Mouse (Mus musculus): ENCODE measurements around the gene Stat1. TPM values are rescaled to one million over a fixed set of nuclear protein-coding genes. Genes with fewer than 3 reads are reported as not detected.
A peak's percentile ranks its signal among the peaks of the same experiment; 100 is the strongest.

Gene Stat1
- polyA plus RNA-seq (2014; fragmentation: Nextera tagmentation; extraction: Ambion mirVana): 15.0 and 16.3 TPM in 2 replicates

DNA sequence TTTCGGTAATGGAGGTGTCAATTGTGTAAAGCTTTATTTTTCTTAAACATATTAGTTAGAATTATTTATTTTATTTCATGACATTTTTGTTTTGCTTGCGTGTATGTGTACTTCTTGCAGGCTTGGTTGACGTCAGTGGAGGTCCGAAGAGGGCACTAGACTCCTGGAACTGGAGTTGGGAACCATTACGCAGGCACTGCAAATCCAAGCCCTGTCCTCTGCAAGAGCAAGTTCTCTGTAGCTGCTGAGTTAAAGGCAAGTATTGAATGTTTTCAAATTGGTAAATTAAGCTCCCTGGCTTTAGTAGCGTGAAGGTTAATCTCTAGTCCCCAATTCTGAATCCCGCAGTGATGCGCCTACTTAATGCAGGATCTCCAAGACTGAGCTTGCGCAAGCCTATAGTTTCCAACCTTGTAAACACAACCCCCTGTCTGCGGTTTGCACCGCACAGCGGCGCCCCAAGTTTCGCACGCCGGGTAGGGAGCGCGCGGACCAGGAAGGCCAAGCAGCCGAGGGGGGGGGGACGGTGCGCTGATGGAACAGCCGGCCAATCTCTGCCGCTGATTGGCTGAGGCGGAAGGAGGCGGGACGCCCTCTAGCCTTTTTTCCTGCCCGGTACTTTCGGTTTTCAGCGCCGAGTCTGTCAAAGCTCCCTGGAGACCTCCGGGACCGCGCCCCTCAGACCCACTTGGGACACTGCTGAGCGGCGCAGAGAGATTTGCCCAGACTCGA lies at the start of gene Stat1:
Gene Stat1 (plus strand): TSS at position 581 of the 732 bp plus-strand sequence.
- H3K9me3 ChIP-seq (ENCODE audit: control insufficient read depth, low read length): no peaks in the 10 kb centered on the region
- no peaks in the 10 kb centered on the region for H3K4me1 ChIP-seq (ENCODE audit: control insufficient read depth, insufficient read depth, low read length)
- ATAC-seq (ENCODE audit: low FRiP score): peak; percentile 96
- H3K4me3 ChIP-seq (ENCODE audit: low read depth, low read length): peak within 1 kb of the TSS; percentile 85
- peak within 1 kb of the TSS; percentile 96 for H3K4me2 ChIP-seq
- H3K27me3 ChIP-seq (ENCODE audit: control insufficient read depth, insufficient read depth, low read length): no peaks in the 10 kb centered on the region
- H3K36me3 ChIP-seq (ENCODE audit: control insufficient read depth, insufficient read depth, low read length): no peaks in the 10 kb centered on the region
- 4% methylated on average over 34 of the region's 37 CpGs for WGBS
- 0 out of 2 replicates have a peak within 1 kb of the TSS, but pooled peaks have one; percentile 7 for H3K27ac ChIP-seq (ENCODE audit: low read depth, low read length)
- peak; percentile 100 for DNase-seq (ENCODE audit: low spot score, missing footprints)
- H3K9ac ChIP-seq (ENCODE audit: low read length): peak within 1 kb of the TSS; percentile 71

GRCm38 (mm10) chr1:52079724-52080367 lies 39.4 kb upstream of the Stat1 start:
- peak overlapping the region; percentile 15; the same call in 1 of the 2 replicates for H3K4me2 ChIP-seq
- ATAC-seq (ENCODE audit: low FRiP score): peak; percentile 90
- 6% methylated on average over 10 of the region's 10 CpGs for WGBS

DNA sequence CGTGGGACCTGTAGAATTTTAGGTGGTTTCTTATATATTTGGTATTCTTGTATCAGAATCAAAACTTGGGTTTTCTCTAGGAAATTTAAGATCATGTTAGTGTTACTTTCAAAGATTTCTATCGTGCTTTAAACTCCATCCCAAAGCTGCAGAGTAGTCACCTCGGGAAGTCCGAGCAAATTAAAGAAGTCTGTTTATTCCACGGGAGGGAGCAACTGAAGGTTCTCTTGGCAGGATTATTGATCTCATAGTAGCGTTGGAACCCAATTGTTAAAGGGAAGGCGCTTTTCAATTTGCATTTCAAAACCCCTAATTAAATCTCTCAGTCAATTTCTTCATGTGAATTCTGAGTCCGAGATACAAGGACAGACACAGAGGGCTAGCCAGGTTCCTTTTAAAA lies 38.9 kb upstream of the Stat1 start:
- Histone ChIP-seq H3K4me2 (peak overlapping the region; percentile 15; the same call in 1 of the 2 replicates), H3K27ac (ENCODE audit: low read depth, low read length) (no peak overlapping the region), H3K27me3 (ENCODE audit: control insufficient read depth, insufficient read depth, low read length) (no peaks in the 10 kb centered on the region), H3K4me3 (ENCODE audit: low read depth, low read length) (no peak overlapping the region), H3K4me1 (ENCODE audit: control insufficient read depth, insufficient read depth, low read length) (peaks cover 14% of the 10 kb centered on the region), H3K9ac (ENCODE audit: low read length) (no peak overlapping the region), H3K36me3 (ENCODE audit: control insufficient read depth, insufficient read depth, low read length) (no peaks in the 10 kb centered on the region), H3K9me3 (ENCODE audit: control insufficient read depth, low read length) (no peaks in the 10 kb centered on the region)
- WGBS: 5% methylated on average over 8 of the region's 8 CpGs
- DNase-seq (ENCODE audit: low spot score, missing footprints): peak; percentile 88
- ATAC-seq (ENCODE audit: low FRiP score): no peak

More at GRCm38 (mm10) chr1:52079724-52080367, 39.4 kb upstream of the Stat1 start:
- Histone ChIP-seq H3K4me3 (ENCODE audit: low read depth, low read length) (no peak overlapping the region), H3K27me3 (ENCODE audit: control insufficient read depth, insufficient read depth, low read length) (no peaks in the 10 kb centered on the region), H3K9me3 (ENCODE audit: control insufficient read depth, low read length) (no peaks in the 10 kb centered on the region), H3K27ac (ENCODE audit: low read depth, low read length) (no peak overlapping the region), H3K9ac (ENCODE audit: low read length) (no peak overlapping the region), H3K4me1 (ENCODE audit: control insufficient read depth, insufficient read depth, low read length) (peaks cover 14% of the 10 kb centered on the region), H3K36me3 (ENCODE audit: control insufficient read depth, insufficient read depth, low read length) (no peaks in the 10 kb centered on the region)
- peak; percentile 90 for DNase-seq (ENCODE audit: low spot score, missing footprints)

GRCm38 (mm10) chr1:52086236-52086635 lies 33.0 kb upstream of the Stat1 start:
- H3K4me1 ChIP-seq (ENCODE audit: control insufficient read depth, insufficient read depth, low read length): no peaks in the 10 kb centered on the region
- ATAC-seq (ENCODE audit: low FRiP score) (no peak), DNase-seq (ENCODE audit: low spot score, missing footprints) (no peak)
- no peak overlapping the region for H3K9ac ChIP-seq (ENCODE audit: low read length)
- no peaks in the 10 kb centered on the region for H3K36me3 ChIP-seq (ENCODE audit: control insufficient read depth, insufficient read depth, low read length)
- H3K9me3 ChIP-seq (ENCODE audit: control insufficient read depth, low read length): no peaks in the 10 kb centered on the region
- H3K4me2 ChIP-seq: no peak overlapping the region
- H3K4me3 ChIP-seq (ENCODE audit: low read depth, low read length): no peak overlapping the region
- H3K27ac ChIP-seq (ENCODE audit: low read depth, low read length): no peak overlapping the region
- WGBS: 48% methylated on average over 4 of the region's 4 CpGs
- H3K27me3 ChIP-seq (ENCODE audit: control insufficient read depth, insufficient read depth, low read length): no peaks in the 10 kb centered on the region

DNA sequence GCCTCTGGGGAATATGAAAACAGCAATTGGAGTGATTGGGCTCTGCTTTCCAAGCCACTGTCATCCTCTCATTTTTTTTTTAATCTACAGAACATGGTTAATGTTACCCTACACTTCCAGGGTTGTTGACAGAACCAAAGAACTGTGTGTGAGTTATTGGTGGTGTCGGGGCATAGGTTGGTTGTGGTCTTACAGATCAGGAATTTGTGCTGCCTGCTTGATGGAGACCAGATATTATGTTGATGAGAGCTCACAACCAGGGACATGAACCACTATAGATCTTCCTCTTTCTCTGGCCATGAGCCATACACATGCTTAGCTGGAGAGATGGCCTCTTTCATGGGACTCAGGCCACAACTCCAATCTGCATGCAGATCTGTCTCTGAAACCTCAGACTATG lies 32.1 kb upstream of the Stat1 start:
- no peak for ATAC-seq (ENCODE audit: low FRiP score)
- H3K36me3 ChIP-seq (ENCODE audit: control insufficient read depth, insufficient read depth, low read length): no peaks in the 10 kb centered on the region

DNA sequence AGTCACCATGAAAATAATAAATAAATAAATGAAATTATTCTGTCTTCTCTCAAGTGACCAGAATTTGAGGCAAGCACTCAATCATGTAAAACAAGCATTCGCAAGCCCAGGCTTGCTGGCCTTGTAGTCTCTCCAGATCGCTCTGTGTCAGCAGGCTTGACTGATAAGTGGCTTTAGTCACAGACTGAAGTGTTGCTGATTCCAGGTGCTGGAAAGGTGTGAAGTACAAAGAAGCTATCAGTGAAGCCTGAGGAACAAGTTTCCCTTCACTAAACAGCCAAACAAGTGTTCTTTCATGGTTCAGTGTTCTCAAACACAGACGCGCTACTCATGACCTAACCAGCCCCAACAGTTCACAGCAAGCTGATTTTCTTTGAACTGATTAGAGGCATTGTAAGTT lies 30.6 kb upstream of the Stat1 start:
- H3K27me3 ChIP-seq (ENCODE audit: control insufficient read depth, insufficient read depth, low read length): no peaks in the 10 kb centered on the region
- H3K9me3 ChIP-seq (ENCODE audit: control insufficient read depth, low read length): no peaks in the 10 kb centered on the region
- no peaks in the 10 kb centered on the region for H3K4me1 ChIP-seq (ENCODE audit: control insufficient read depth, insufficient read depth, low read length)
- H3K4me2 ChIP-seq: no peak overlapping the region
- ATAC-seq (ENCODE audit: low FRiP score) (no peak), DNase-seq (ENCODE audit: low spot score, missing footprints) (no peak)
- H3K4me3 ChIP-seq (ENCODE audit: low read depth, low read length): no peak overlapping the region
- no peaks in the 10 kb centered on the region for H3K36me3 ChIP-seq (ENCODE audit: control insufficient read depth, insufficient read depth, low read length)
- H3K27ac ChIP-seq (ENCODE audit: low read depth, low read length): no peak overlapping the region
- H3K9ac ChIP-seq (ENCODE audit: low read length): no peak overlapping the region
- 72% methylated on average over 4 of the region's 4 CpGs for WGBS

More for the DNA sequence above, 32.1 kb upstream of the Stat1 start:
- 89% methylated on average over 1 of the region's 1 CpGs for WGBS
- no peak for DNase-seq (ENCODE audit: low spot score, missing footprints)
- no peak overlapping the region for H3K4me3 ChIP-seq (ENCODE audit: low read depth, low read length)
- no peak overlapping the region for H3K27ac ChIP-seq (ENCODE audit: low read depth, low read length)
- H3K9ac ChIP-seq (ENCODE audit: low read length): no peak overlapping the region
- no peaks in the 10 kb centered on the region for H3K27me3 ChIP-seq (ENCODE audit: control insufficient read depth, insufficient read depth, low read length)
- H3K9me3 ChIP-seq (ENCODE audit: control insufficient read depth, low read length): no peaks in the 10 kb centered on the region
- no peak overlapping the region for H3K4me2 ChIP-seq
- no peaks in the 10 kb centered on the region for H3K4me1 ChIP-seq (ENCODE audit: control insufficient read depth, insufficient read depth, low read length)

DNA sequence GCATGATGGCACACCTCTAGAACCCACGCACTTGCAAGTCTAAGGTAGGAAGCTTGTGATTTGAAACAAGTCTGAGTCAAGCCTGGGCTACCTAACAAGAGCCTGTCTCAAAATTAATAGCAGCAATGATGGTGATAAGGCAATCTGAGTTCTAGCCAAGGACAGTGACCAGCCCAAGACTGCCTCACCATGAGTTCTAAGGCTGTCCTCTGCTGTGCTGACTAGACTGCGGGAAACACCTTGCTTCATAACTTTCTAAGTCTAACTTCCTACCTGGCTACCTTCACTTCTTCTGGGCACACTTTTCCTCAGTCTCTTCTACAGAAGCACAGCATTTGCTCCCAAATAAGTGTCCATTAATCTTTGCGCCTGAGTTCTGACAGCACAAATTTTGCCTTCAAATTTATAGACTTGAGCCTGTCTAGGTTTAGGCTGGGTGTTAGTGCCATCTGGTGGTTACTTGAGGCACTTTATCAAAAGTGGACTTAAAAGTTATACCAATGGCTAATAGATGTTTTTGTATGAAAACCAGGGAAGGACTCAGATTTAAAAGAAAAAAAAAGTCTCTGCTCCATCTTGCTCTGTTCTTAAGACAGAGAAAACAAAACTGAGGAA lies 20.5 kb upstream of the Stat1 start:
- no peaks in the 10 kb centered on the region for H3K4me1 ChIP-seq (ENCODE audit: control insufficient read depth, insufficient read depth, low read length)
- no peak overlapping the region for H3K4me3 ChIP-seq (ENCODE audit: low read depth, low read length)
- WGBS: 76% methylated on average over 3 of the region's 3 CpGs
- DNase-seq (ENCODE audit: low spot score, missing footprints): peak; percentile 90
- no peaks in the 10 kb centered on the region for H3K36me3 ChIP-seq (ENCODE audit: control insufficient read depth, insufficient read depth, low read length)
- H3K9ac ChIP-seq (ENCODE audit: low read length): no peak overlapping the region
- ATAC-seq (ENCODE audit: low FRiP score): no peak
- no peaks in the 10 kb centered on the region for H3K9me3 ChIP-seq (ENCODE audit: control insufficient read depth, low read length)
- H3K27ac ChIP-seq (ENCODE audit: low read depth, low read length): no peak overlapping the region
- no peaks in the 10 kb centered on the region for H3K27me3 ChIP-seq (ENCODE audit: control insufficient read depth, insufficient read depth, low read length)
- H3K4me2 ChIP-seq: no peak overlapping the region

DNA sequence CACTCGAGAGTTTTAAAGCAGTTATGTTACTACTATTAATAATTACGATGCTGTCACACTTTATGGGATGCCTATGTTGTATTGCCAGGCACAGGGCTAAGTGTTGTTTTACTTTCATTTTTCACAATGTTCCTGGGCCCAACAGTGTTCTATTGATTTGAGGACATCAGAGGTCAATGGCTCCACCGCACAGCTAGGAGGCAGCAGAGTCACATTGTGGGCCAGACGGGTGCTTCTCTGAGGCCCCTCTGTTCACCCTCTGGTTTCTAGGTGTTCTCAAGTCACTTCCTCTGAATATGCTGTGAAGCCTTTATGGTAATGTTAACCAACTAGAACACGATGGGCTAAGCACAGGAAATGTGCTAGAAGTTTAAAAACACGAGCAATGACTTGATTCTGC lies 18.7 kb upstream of the Stat1 start:
- Histone ChIP-seq H3K27ac (ENCODE audit: low read depth, low read length) (no peak overlapping the region), H3K4me1 (ENCODE audit: control insufficient read depth, insufficient read depth, low read length) (no peaks in the 10 kb centered on the region), H3K36me3 (ENCODE audit: control insufficient read depth, insufficient read depth, low read length) (no peaks in the 10 kb centered on the region), H3K9ac (ENCODE audit: low read length) (no peak overlapping the region), H3K27me3 (ENCODE audit: control insufficient read depth, insufficient read depth, low read length) (no peaks in the 10 kb centered on the region), H3K9me3 (ENCODE audit: control insufficient read depth, low read length) (no peaks in the 10 kb centered on the region), H3K4me3 (ENCODE audit: low read depth, low read length) (no peak overlapping the region), H3K4me2 (no peak overlapping the region)
- DNase-seq (ENCODE audit: low spot score, missing footprints) (no peak), ATAC-seq (ENCODE audit: low FRiP score) (no peak)
- WGBS: 76% methylated on average over 6 of the region's 6 CpGs

DNA sequence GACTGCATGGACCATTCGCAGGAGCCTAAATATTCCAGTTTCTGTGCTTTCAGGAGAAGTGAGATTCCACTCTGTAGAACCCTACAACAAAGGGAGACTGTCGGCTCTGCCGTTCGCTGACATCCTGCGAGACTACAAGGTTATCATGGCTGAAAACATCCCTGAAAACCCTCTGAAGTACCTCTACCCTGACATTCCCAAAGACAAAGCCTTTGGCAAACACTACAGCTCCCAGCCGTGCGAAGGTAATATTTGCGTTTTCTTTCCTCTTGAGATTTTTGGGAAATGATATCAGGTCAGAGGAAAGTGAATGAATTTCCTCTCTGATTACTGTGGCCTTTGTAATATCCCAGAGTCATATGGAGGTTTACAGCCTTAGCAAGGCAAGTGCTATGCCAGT lies 16.4 kb upstream of the Stat1 start:
- no peaks in the 10 kb centered on the region for H3K4me1 ChIP-seq (ENCODE audit: control insufficient read depth, insufficient read depth, low read length)
- no peaks in the 10 kb centered on the region for H3K9me3 ChIP-seq (ENCODE audit: control insufficient read depth, low read length)
- H3K4me2 ChIP-seq: no peak overlapping the region
- no peak overlapping the region for H3K4me3 ChIP-seq (ENCODE audit: low read depth, low read length)
- no peak overlapping the region for H3K9ac ChIP-seq (ENCODE audit: low read length)
- 90% methylated on average over 8 of the region's 8 CpGs for WGBS
- no peak for ATAC-seq (ENCODE audit: low FRiP score)
- DNase-seq (ENCODE audit: low spot score, missing footprints): no peak
- H3K27ac ChIP-seq (ENCODE audit: low read depth, low read length): no peak overlapping the region
- no peaks in the 10 kb centered on the region for H3K36me3 ChIP-seq (ENCODE audit: control insufficient read depth, insufficient read depth, low read length)
- no peaks in the 10 kb centered on the region for H3K27me3 ChIP-seq (ENCODE audit: control insufficient read depth, insufficient read depth, low read length)
